Mouse (Mus musculus) erythroblast, adult 5-6 weeks (primary cell): ENCODE results near the gene Slc38a10. TPM values are rescaled to one million over a fixed set of nuclear protein-coding genes. Genes with fewer than 3 reads are reported as not detected.

Experiments
- ATAC-seq: replicated peaks from 2 replicates; pipeline ENCODE4 v1.8.0; 2016; ENCODE audit warnings: moderate number of reproducible peaks, mild to moderate bottlenecking, moderate TSS enrichment, inconsistent platforms; ENCODE audit not compliant: poor library complexity, low FRiP score, severe bottlenecking
- total RNA-seq, 2 experiments: library from RNA; stranded (forward) in 1 of 2; stranded (reverse) in 1 of 2; fragments of 150-400 nt in 1 of 2; fragments of 200-764, 138-1000 nt in 1 of 2; gene quantifications; 2 replicates each; pipeline versions ENCODE4 v1.2.3 to v1.2.4; 2015 to 2017; ENCODE audit warnings: low replicate concordance in 2 of 2

The Slc38a10 gene
- total RNA-seq, 2 experiments from 2014 or later = 7.7 to 22.4 TPM

GRCm38 (mm10) chr11:120181379-120181778, 30.2 kb upstream of the Slc38a10 start:
- no peak for ATAC-seq

GRCm38 (mm10) chr11:120179374-120179773, 28.2 kb upstream of the Slc38a10 start:
- ATAC-seq = no peak

DNA sequence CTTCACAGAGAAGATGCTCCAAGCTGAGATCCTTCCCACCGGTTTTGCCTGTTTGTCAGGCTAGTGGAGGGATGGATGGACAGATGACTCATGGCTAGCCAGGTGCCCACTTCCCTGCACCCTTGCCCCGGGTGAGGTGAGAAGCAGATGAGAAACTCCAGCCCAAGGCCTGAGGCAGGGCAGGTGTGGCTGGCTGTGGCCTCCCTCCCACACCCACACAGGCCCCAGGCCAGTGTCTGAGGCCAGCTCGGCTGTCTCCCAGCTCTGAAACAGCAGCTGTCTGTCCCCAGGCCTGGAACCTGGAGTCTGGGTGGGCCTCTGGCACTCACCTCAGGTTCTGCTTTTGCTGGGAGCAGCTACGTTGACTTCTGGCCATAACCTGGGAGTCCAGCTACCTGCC, 24.8 kb upstream of the Slc38a10 start:
- no peak for ATAC-seq

- ATAC-seq = no peak
These were observed 22.1 kb upstream of the Slc38a10 start for GRCm38 (mm10) chr11:120173213-120173612.

GRCm38 (mm10) chr11:120171168-120171567, 20.0 kb upstream of the Slc38a10 start:
- ATAC-seq = no peak

DNA sequence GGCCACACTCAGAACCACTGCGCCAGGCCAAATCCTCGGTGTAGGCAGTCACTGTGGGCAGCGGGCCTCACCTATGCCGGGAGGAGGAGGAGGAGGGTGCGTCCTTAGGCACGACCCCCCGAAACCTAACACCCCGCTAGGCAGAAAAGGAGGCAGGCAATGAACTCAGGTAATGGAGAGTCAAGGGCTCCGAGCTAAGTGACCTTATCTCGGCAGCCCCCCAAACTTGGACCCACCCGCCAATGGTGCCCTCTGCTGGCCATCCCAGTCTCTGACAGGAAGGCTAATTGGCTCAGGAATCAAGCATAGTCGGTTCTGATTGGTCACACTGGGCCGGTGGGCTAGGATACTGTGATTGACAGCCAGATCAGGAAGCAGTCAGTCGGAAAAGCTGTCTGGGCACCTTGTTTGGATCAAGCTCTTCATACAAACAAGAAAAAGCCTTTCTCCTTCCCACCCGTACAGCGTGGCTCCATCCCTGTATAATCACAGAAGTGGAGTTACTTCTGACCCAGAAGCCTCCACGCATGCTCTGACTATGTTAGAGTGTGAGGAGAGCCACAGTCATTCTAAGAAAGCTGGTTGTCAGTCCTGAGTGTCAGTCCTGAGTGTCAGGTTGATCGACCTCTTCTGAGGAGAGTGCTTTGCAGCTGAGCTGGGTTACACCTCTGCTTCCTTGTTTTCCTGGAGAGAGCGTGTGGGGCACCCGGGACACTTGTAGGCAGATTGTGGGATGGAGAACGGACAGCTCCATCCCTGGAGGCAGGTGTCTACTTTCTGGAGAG, 18.3 kb upstream of the Slc38a10 start:
- ATAC-seq = no peak

DNA sequence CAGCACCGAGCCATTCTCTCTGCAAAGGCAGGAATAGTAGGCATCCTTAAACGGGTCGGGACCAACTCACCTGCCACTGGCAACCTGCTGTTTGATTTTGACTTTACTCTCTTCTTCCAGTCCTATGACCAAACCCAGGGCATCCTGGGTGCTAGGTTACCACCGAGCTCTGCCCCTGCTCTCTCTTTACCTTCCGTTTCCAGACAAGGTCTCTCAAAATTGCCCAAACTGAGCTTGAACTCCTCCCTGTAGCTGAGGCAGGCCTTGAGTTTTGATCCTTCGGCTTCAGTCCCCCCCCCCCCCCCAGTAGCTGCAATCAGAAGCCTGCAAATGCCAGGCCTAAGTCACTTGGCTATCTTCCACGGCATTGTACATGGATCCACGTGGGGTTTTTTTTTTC, 17.4 kb upstream of the Slc38a10 start:
- ATAC-seq = no peak

GRCm38 (mm10) chr11:120167921-120168356, 16.8 kb upstream of the Slc38a10 start:
- ATAC-seq = no peak

DNA sequence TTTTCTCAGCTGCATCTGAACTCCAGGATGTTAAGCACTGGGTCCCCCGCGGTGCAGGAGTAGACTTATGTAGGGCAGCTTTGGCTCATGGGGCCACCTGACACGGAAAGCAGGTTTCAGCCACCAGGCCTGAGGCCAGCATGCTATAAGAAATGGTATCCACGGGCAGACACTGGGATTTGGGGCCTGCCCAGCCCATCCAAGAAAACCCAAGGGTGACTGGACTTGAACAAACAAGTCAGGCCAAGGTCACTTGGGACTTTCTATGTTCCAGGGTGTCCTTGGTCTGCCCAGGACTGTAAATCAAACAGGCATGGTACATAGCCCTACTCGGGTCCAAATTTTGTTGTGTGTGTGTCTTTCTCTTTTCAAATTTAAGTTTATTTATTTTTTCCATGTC, 15.9 kb upstream of the Slc38a10 start:
- ATAC-seq = no peak

- no peak for ATAC-seq
These were observed 13.5 kb upstream of the Slc38a10 start for GRCm38 (mm10) chr11:120164471-120165261.

GRCm38 (mm10) chr11:120164028-120164427, 12.9 kb upstream of the Slc38a10 start:
- ATAC-seq = no peak

DNA sequence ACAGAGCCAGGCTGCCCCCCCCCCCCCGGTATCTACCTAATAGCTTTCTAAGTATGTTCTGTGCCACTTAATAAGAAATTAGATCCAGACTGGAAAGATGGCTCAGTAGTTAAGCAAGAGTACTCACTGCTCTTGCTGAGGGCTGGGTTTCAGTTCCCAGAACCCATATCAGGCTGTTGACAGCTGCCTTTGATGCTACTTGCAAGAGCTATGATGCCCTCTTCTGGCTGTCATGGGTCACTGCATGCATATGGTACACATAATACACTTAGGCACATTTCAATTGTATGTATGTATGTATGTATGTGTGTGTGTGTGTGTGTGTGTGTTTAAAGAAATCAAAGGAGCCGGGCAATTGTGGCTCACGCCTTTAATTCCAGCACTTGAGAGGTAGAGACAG, 12.1 kb upstream of the Slc38a10 start:
- ATAC-seq = no peak

- ATAC-seq = no peak
These were observed 10.1 kb upstream of the Slc38a10 start for GRCm38 (mm10) chr11:120161245-120161644.

DNA sequence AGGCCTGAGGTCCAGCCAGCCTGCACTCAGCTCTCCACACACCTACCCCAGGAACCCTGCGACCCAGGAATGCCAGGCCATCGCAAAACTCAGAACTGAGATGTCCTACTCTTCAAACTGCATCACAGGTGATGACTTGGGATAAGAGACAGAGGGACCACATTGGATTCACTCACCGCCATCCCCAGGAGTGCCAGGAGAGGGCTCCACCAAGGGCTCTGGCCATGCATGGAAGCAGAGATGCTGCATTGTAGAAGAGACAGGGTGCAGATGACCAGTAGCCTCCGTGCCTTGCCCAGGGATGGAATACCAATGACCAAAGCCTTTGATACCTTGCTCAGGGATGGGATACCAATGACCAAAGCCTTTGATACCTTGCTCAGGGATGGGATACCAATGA, 9.3 kb upstream of the Slc38a10 start:
- ATAC-seq = 0 out of 2 replicates have a peak, but pooled peaks have one; percentile 37

GRCm38 (mm10) chr11:120159653-120160052, 8.5 kb upstream of the Slc38a10 start:
- no peak for ATAC-seq

- no peak for ATAC-seq
These were observed 7.7 kb upstream of the Slc38a10 start for GRCm38 (mm10) chr11:120158828-120159227.

GRCm38 (mm10) chr11:120150440-120151112, 570 bp downstream of the Slc38a10 start:
- peak; percentile 50 for ATAC-seq

DNA sequence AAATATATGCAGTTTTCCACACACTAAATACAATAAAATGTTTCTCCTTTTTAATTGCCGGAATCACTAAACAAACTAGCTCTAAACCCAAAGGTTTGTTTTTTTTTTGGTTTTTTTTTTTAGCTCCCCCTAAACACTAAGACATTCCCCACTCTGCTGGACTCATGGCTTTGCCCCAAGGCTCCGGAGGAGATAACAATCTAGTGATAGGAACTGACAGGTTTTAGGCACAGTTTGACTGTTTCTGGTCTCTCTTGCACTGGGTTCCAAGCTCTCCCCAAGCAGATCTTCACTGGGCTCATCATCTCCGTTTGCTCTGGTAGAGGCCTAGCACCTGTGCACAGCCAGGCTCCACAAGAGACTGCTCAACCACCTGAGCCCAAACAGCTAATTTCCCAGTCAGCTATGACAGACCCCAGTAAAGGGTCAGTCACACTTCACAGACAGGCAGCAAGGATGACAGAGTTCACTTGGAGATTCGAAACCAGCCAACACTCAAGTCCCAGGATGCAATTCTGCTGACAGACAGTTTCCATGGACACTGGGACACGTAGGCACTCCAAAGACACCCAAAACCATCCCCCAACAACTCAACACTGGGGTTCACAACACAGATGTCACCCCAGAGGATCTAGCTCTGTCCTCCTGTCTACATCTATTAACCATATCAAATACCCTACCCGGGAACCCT, 1.5 kb downstream of the Slc38a10 start:
- ATAC-seq = no peak

- no peak for ATAC-seq
These were observed 2.8 kb downstream of the Slc38a10 start for GRCm38 (mm10) chr11:120148201-120148855.
